Mouse (Mus musculus) stomach, postnatal 0 days (tissue): ENCODE data around the gene Tmem184b.

Experiments
- CTCF ChIP-seq: IDR thresholded peaks from 2 replicates; pipeline ENCODE4 v1.5.1; 2016; ENCODE audit warnings: antibody characterized with exemption, low read depth, mild to moderate bottlenecking, moderate library complexity
- EP300 ChIP-seq: optimal IDR thresholded peaks from 2 replicates; pipeline ENCODE3; 2016; ENCODE audit warnings: antibody characterized with exemption

GRCm38 (mm10) chr15:79406564-79406963, 3.2 kb upstream of the Tmem184b start:
- TF ChIP-seq CTCF = no peak
- no peak for TF ChIP-seq EP300
